Mouse (Mus musculus) cerebellum, postnatal 14 days (tissue): ENCODE measurements at regions not wholly inside any gene's neighbourhood (a gene's known extent, or its start where the extent isn't known, plus 50 kb on each side); places are given as distances from the start of the nearest gene placed in this dataset.

Experiments
- DNase-seq, 2 experiments: peaks; one replicate each; pipeline ENCODE4 v3.0.0; 2021; ENCODE audit warnings: mixed read lengths in 2 of 2

- peak; percentile 39 to 41 for DNase-seq
Measured at GRCm38 (mm10) chrX:145672776-145673175, 167.8 kb upstream of the Amot start.

- no peak for DNase-seq
Measured at GRCm38 (mm10) chrX:145651647-145652046, 146.7 kb upstream of the Amot start.

GRCm38 (mm10) chrX:145619649-145620048 lies 114.7 kb upstream of the Amot start:
- DNase-seq, result no peak

- no peak for DNase-seq
Measured at GRCm38 (mm10) chrX:145602085-145602484, 97.1 kb upstream of the Amot start.

- DNase-seq, result no peak
Measured at GRCm38 (mm10) chrX:145590733-145591132, 85.8 kb upstream of the Amot start.

- no peak for DNase-seq
Measured at GRCm38 (mm10) chrX:145567528-145567927, 62.5 kb upstream of the Amot start.

- DNase-seq, result no peak
Measured at GRCm38 (mm10) chrX:145567073-145567472, 62.1 kb upstream of the Amot start.

- DNase-seq, result no peak
Measured at GRCm38 (mm10) chrX:145558881-145559280, 53.9 kb upstream of the Amot start.
